Mouse (Mus musculus) heart, adult 9 months (tissue): ENCODE results near the gene Ppp4r2.

Source experiments
- DNase-seq, 2 experiments: peaks; one replicate each; pipeline ENCODE4 v3.0.0; 2022; ENCODE audit warnings: low spot score in 2 of 2

Ppp4r2 gene

GRCm38 (mm10) chr6:100833355-100833754 lies at the start of gene Ppp4r2:
Gene Ppp4r2 (plus strand): TSS chr6:100833622.
- peak; percentile 90 to 93 for DNase-seq

GRCm38 (mm10) chr6:100787726-100788125 lies 45.7 kb upstream of the Ppp4r2 start:
- no peak for DNase-seq

- no peak for DNase-seq
Observed at GRCm38 (mm10) chr6:100789161-100789560, 44.3 kb upstream of the Ppp4r2 start.

GRCm38 (mm10) chr6:100792055-100792659 lies 41.3 kb upstream of the Ppp4r2 start:
- DNase-seq, result no peak

- DNase-seq, result no peak
Observed at GRCm38 (mm10) chr6:100792973-100793769, 40.3 kb upstream of the Ppp4r2 start.

GRCm38 (mm10) chr6:100795797-100796196 lies 37.6 kb upstream of the Ppp4r2 start:
- no peak for DNase-seq

- peak in 1 of 2 experiments; percentile 28 for DNase-seq
Observed at GRCm38 (mm10) chr6:100799290-100799689, 34.1 kb upstream of the Ppp4r2 start.

GRCm38 (mm10) chr6:100799766-100800165 lies 33.7 kb upstream of the Ppp4r2 start:
- no peak for DNase-seq

GRCm38 (mm10) chr6:100800497-100800955 lies 32.9 kb upstream of the Ppp4r2 start:
- DNase-seq, result peak; percentile 77 to 83

GRCm38 (mm10) chr6:100802381-100803083 lies 30.9 kb upstream of the Ppp4r2 start:
- DNase-seq, result peak; percentile 41 to 43

GRCm38 (mm10) chr6:100803250-100803649 lies 30.2 kb upstream of the Ppp4r2 start:
- no peak for DNase-seq

GRCm38 (mm10) chr6:100807187-100807586 lies 26.2 kb upstream of the Ppp4r2 start:
- no peak for DNase-seq

GRCm38 (mm10) chr6:100807746-100808145 lies 25.7 kb upstream of the Ppp4r2 start:
- DNase-seq, result no peak

- DNase-seq, result no peak
Observed at GRCm38 (mm10) chr6:100808221-100808778, 25.1 kb upstream of the Ppp4r2 start.

- no peak for DNase-seq
Observed at GRCm38 (mm10) chr6:100810117-100810516, 23.3 kb upstream of the Ppp4r2 start.

- DNase-seq, result no peak
Observed at GRCm38 (mm10) chr6:100811731-100812130, 21.7 kb upstream of the Ppp4r2 start.

- no peak for DNase-seq
Observed at GRCm38 (mm10) chr6:100821367-100821766, 12.1 kb upstream of the Ppp4r2 start.

GRCm38 (mm10) chr6:100823356-100823755 lies 10.1 kb upstream of the Ppp4r2 start:
- DNase-seq, result no peak

GRCm38 (mm10) chr6:100824381-100824965 lies 8.9 kb upstream of the Ppp4r2 start:
- DNase-seq, result no peak

GRCm38 (mm10) chr6:100826046-100826445 lies 7.4 kb upstream of the Ppp4r2 start:
- DNase-seq, result no peak

GRCm38 (mm10) chr6:100828565-100828964 lies 4.9 kb upstream of the Ppp4r2 start:
- no peak for DNase-seq

- DNase-seq, result no peak
Observed at GRCm38 (mm10) chr6:100829770-100830169, 3.7 kb upstream of the Ppp4r2 start.
